Comparison of ENCODE assay signal across 16 mouse cellular contexts in the genomic region with DNA sequence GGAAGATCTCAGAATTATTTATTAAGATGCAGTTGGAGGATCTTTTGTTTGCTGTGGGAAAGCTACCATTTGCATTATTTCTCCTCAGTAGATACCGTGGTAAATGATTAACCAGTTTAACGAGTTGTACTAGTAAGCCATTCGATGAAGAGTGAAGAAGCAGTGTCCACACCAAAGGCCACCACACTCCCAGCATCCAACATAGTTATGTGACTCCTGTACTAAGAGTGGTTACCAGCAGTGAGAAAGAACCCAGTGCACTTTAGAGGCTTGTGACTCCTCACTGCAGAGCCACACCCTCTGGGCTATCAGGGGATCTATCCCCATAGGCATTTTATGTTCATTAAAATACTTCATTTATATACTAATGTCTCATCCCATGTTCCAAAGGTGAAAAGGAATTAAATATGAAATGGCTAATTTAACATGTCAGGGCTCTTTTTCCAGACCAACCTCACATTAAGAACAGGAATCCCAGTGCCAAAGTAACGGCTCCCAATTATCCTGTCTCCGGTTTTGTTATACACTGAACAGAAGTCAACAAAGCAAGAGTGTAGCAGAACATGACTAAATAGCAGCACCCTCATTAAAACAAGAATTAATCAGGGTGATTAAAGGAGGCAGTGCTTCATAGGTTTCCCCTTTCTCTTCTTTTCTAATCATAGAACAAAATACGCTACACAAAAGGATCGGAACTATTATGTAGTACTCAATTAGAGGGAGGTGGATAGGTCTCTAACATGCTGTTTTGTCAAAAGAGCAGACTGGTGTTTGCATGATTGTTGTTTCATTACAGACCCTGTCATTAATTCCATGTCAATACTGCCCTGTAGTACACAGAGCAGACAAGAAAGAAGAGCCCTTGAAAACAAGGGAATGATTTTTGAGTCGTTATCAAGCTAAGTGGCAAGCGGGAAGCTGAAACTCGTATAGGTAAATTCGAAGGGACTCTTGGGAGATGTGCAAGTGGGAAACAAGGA.
DNase-seq lines count a peak whose midpoint lies in the region; ATAC-seq and TF ChIP-seq lines count a peak whose summit lies in the region.
"Had no signal": no experiment of that assay in that cellular context is flagged by ENCODE, and none has a peak within 500 bp of the region (broad histone marks: within the 10 kb centered on the region; RNA-seq: fewer than 3 reads in every experiment).

No protein-coding gene starts in this region.

- 82% methylated on average over 11 of the region's 11 CpGs for WGBS in kidney, embryonic 16.5 days
- 82% methylated on average over 11 of the region's 11 CpGs for WGBS in liver, embryonic 14.5 days (ENCODE audit: insufficient replicate concordance)

- TF ChIP-seq EP300 in liver, embryonic 14.5 days (IDR thresholded peaks at IDR 0.05; ENCODE audit: low read depth): no peak

- no peak overlapping the region for H3K27ac ChIP-seq in kidney, embryonic 16.5 days (ENCODE audit: low read length)
- H3K27ac ChIP-seq in liver, embryonic 14.5 days: no peak overlapping the region
- H3K27ac ChIP-seq: heart, embryonic 13.5 days; liver, embryonic 15.5 days; neural tube, embryonic 12.5 days had no signal

- H3K4me3 ChIP-seq in kidney, embryonic 16.5 days (ENCODE audit: low read length): no peak overlapping the region
- no peak overlapping the region for H3K4me3 ChIP-seq in liver, embryonic 14.5 days (ENCODE audit: insufficient read depth in 1 of 2, low read depth in 2 of 2, low read length in 2 of 2)
- H3K4me3 ChIP-seq: heart, embryonic 13.5 days; liver, embryonic 15.5 days; neural tube, embryonic 12.5 days had no signal

- no peak overlapping the region for H3K9ac ChIP-seq in kidney, embryonic 16.5 days (replicated peaks; ENCODE audit: low read length)
- no peak overlapping the region for H3K9ac ChIP-seq in liver, embryonic 14.5 days (replicated peaks)
- H3K9ac ChIP-seq: heart, embryonic 13.5 days; liver, embryonic 15.5 days; neural tube, embryonic 12.5 days had no signal

- no peak overlapping the region for H3K4me2 ChIP-seq in kidney, embryonic 16.5 days (replicated peaks; ENCODE audit: low read depth, low read length)
- peak overlapping the region; percentile 1; the same call in 1 of the 2 replicates for H3K4me2 ChIP-seq in liver, embryonic 14.5 days (ENCODE audit: low read depth)
- H3K4me2 ChIP-seq: heart, embryonic 13.5 days; liver, embryonic 15.5 days; neural tube, embryonic 12.5 days had no signal

- H3K27me3 ChIP-seq in kidney, embryonic 16.5 days (ENCODE audit: insufficient read depth, low read length): no peaks in the 10 kb centered on the region
- no peaks in the 10 kb centered on the region for H3K27me3 ChIP-seq in liver, embryonic 14.5 days (ENCODE audit: control insufficient read depth, insufficient read depth, low read length)
- H3K27me3 ChIP-seq: heart, embryonic 13.5 days; liver, embryonic 15.5 days; neural tube, embryonic 12.5 days had no signal

- no peaks in the 10 kb centered on the region for H3K9me3 ChIP-seq in kidney, embryonic 16.5 days (ENCODE audit: low read length)
- H3K9me3 ChIP-seq in liver, embryonic 14.5 days (ENCODE audit: control insufficient read depth, low read length): no peaks in the 10 kb centered on the region
- H3K9me3 ChIP-seq: heart, embryonic 13.5 days; liver, embryonic 15.5 days; neural tube, embryonic 12.5 days had no signal

- TF ChIP-seq CTCF in brain, embryonic 14.5 days (IDR thresholded peaks at IDR 0.05; ENCODE audit: borderline replicate concordance, extremely low read depth, insufficient read depth, insufficient read length): no peak
- TF ChIP-seq CTCF in liver, embryonic 14.5 days (IDR thresholded peaks at IDR 0.05; ENCODE audit: low read depth): no peak

- TF ChIP-seq POLR2A in brain, embryonic 14.5 days (IDR thresholded peaks at IDR 0.05; ENCODE audit: borderline replicate concordance, extremely low read depth, insufficient read depth, insufficient read length, poor library complexity, severe bottlenecking): no peak

- peaks cover 11% of the 10 kb centered on the region; the same call in 1 of the 2 replicates for H3K36me3 ChIP-seq in kidney, embryonic 16.5 days (ENCODE audit: insufficient read depth, low read length)
- H3K36me3 ChIP-seq in liver, embryonic 14.5 days (replicated peaks; ENCODE audit: control insufficient read depth, insufficient read depth, low read depth): no peaks in the 10 kb centered on the region
- H3K36me3 ChIP-seq: liver, embryonic 15.5 days had no signal

- intact Hi-C loops in left cerebral cortex, postnatal 36 days (cut with DNase I): no loop called here

- no peak for DNase-seq in kidney, adult 18-20 months
- DNase-seq in brain, embryonic 14.5 days (ENCODE audit: low read depth): peak; percentile 72
- no peak for DNase-seq in liver, embryonic 14.5 days (ENCODE audit: low read depth in 3 of 3, low spot score in 3 of 3)
- DNase-seq in left cerebral cortex, postnatal 36 days (ENCODE audit: low spot score in 2 of 2): no peak
- no peak for DNase-seq in layer of hippocampus, adult 9-11 months
- no peak for DNase-seq in gastrocnemius, adult 18-20 months (ENCODE audit: low spot score)
- DNase-seq: adrenal gland, postnatal 10 days; cerebellum, adult 9-10 months; heart, postnatal 4 days; thymus, postnatal 14 days had no signal

- peak; percentile 51; the same call in 1 of the 2 replicates for ATAC-seq in kidney, embryonic 16.5 days (ENCODE audit: low FRiP score, low TSS enrichment)
- peak; percentile 54; the same call in 1 of the 2 replicates for ATAC-seq in erythroid progenitor cell, adult 5-6 weeks (replicated peaks; ENCODE audit: low FRiP score, poor library complexity, severe bottlenecking)
- no peak for ATAC-seq in liver, embryonic 14.5 days (ENCODE audit: insufficient read depth)
- ATAC-seq: CD4-positive, CD25-positive, alpha-beta regulatory T cell, adult 4 months had no signal

- peaks cover 14% of the 10 kb centered on the region; the same call in 1 of the 2 replicates for H3K4me1 ChIP-seq in kidney, embryonic 16.5 days (ENCODE audit: insufficient read depth, low read length)
- H3K4me1 ChIP-seq in liver, embryonic 14.5 days (replicated peaks; ENCODE audit: control insufficient read depth in 2 of 2, insufficient read depth in 2 of 2, low read length in 1 of 2): peaks cover 14 to 19% of the 10 kb centered on the region in 2 experiments
